Mouse (Mus musculus): ENCODE measurements around the gene Cd80. TPM values are rescaled to one million over a fixed set of nuclear protein-coding genes. Genes with fewer than 3 reads are reported as not detected.

The Cd80 gene
- 0.55 and 0.59 TPM in 2 replicates for polyA plus RNA-seq (2015; fragmentation: Nextera tagmentation; extraction: Ambion mirVana)

DNA sequence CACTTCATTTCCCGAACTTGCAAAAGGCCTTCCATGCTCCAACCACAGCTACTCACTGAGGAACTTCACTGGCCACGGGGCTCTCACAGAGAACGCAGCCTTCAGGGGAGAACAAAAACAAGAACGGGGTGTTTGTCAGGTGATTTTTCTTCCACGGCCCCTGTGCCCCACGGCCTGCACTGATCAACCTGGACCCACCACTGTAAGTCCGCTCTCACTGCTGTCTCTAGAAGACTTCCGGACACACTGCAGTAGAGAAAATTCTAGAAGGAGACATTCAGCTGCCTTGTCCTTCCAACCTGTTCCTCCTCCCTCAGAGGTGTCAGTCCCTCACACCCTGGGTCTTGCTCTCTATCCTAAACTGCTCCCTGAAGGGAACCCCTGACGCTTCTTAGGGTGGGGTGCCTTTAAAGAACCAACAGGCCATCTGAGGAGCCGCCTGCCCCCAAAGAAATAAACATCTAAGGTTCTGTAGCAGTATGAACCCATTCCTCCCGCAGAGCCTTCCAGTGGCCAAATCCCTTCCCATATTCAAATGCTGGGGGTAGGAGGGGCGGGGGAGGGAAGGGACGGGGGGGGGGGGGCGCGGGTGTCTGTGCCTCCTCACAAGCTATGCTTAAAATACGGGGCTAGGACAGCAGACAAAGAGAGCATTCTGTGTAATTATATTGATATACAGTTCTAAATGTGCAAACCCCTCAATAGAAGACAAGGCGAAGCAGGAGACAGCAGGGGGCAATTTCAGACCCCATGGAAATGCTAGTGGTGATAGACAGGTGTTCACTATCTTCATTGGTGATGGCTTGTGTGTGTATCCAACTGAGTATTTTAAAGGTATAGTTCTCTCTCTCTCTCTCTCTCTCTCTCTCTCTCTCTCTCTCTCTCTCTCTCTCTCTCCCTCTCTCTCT is at the start of gene Cd80:
Gene Cd80 (plus strand): TSS at position 51 of the 908 bp plus-strand sequence.
- no peak for ATAC-seq (replicated peaks)
- H3K9me3 ChIP-seq = no peaks in the 10 kb centered on the region
- H3K27ac ChIP-seq (replicated peaks) = no peak within 1 kb of the TSS
- no peak within 1 kb of the TSS for H3K9ac ChIP-seq (replicated peaks)
- no peaks in the 10 kb centered on the region for H3K36me3 ChIP-seq
- no peak within 1 kb of the TSS for H3K4me2 ChIP-seq (replicated peaks)
- WGBS = 73% methylated on average over 17 of the region's 17 CpGs
- H3K27me3 ChIP-seq = no peaks in the 10 kb centered on the region
- H3K4me3 ChIP-seq = no peak within 1 kb of the TSS
- H3K4me1 ChIP-seq = peaks cover 13% of the 10 kb centered on the region

DNA sequence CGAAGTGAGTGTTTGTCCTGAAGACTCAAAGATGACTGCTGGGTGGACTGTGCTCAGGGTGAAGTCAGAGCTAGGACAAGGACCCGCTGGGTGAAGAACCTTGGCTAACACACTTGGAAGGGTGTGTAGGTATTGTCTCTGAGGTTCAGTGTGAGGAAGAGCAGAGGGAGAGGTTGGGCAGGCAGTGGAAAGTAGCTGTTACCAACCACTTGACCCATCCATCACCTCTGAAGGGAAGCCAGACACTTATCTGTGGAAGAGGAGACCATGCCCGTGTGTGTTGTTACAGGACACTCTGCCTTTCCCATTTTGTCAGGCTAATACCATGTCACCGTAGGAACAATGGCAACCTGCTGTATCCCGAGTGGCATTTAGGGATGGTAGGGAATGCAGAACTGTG is 49.1 kb upstream of the Cd80 start:
- Histone ChIP-seq H3K9me3 (no peaks in the 10 kb centered on the region), H3K4me1 (no peaks in the 10 kb centered on the region), H3K27me3 (no peaks in the 10 kb centered on the region), H3K27ac (replicated peaks) (no peak overlapping the region), H3K4me2 (replicated peaks) (no peak overlapping the region), H3K4me3 (no peak overlapping the region), H3K36me3 (no peaks in the 10 kb centered on the region), H3K9ac (replicated peaks) (no peak overlapping the region)
- 81% methylated on average over 5 of the region's 5 CpGs for WGBS
- ATAC-seq (replicated peaks) = no peak

DNA sequence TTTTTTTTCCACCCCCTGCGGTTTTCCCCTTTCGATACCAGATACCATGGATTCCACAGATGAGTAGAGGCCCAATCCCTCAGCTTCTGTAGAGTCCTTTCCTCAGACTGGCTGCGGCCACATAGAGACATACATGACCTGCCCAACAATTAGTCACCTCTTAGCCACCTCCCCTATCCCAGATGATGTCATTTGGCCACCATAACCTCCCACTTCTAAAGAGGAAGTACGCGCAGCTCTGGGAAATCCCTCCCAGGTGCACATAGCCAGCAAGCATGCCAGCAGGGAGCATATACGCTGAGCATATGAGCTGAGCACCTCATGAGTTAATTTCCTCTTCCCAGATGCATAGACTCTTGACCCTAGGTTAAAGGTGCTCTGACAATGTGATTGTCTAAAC is 48.7 kb upstream of the Cd80 start:
- Histone ChIP-seq H3K4me3 (no peak overlapping the region), H3K9ac (replicated peaks) (no peak overlapping the region), H3K4me1 (no peaks in the 10 kb centered on the region), H3K36me3 (no peaks in the 10 kb centered on the region), H3K27me3 (no peaks in the 10 kb centered on the region), H3K9me3 (no peaks in the 10 kb centered on the region), H3K27ac (replicated peaks) (no peak overlapping the region), H3K4me2 (replicated peaks) (no peak overlapping the region)
- ATAC-seq (replicated peaks) = no peak
- WGBS = 90% methylated on average over 6 of the region's 6 CpGs

DNA sequence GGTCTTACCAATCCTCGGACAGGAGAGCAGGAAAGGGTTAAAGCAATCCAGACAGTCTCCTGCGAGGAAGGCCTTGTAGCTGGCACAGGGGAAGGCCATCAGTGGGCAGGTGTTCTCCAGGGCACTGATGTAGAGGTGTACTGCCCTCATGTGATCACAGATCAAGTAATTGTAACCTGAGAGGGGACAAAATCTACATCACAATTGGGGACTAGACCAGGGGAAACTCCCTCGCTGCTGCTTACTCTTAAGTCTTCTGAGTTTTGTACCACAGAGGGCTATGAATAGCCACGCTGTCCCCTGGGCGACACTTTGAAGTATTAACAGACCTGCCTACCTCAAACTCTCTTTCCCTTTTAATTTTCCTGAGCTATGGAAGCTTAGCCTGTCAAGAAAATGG is 47.8 kb upstream of the Cd80 start:
- Histone ChIP-seq H3K4me2 (replicated peaks) (no peak overlapping the region), H3K27me3 (no peaks in the 10 kb centered on the region), H3K4me3 (no peak overlapping the region), H3K36me3 (no peaks in the 10 kb centered on the region), H3K27ac (replicated peaks) (no peak overlapping the region), H3K9ac (replicated peaks) (no peak overlapping the region), H3K9me3 (no peaks in the 10 kb centered on the region), H3K4me1 (no peaks in the 10 kb centered on the region)
- WGBS = 34% methylated on average over 5 of the region's 5 CpGs
- no peak for ATAC-seq (replicated peaks)

GRCm38 (mm10) chr16:38408416-38408815 is 46.9 kb upstream of the Cd80 start:
- H3K36me3 ChIP-seq = no peaks in the 10 kb centered on the region
- H3K4me2 ChIP-seq (replicated peaks) = no peak overlapping the region
- no peak overlapping the region for H3K9ac ChIP-seq (replicated peaks)
- 96% methylated on average over 8 of the region's 8 CpGs for WGBS
- no peak for ATAC-seq (replicated peaks)
- no peak overlapping the region for H3K4me3 ChIP-seq
- H3K4me1 ChIP-seq = no peaks in the 10 kb centered on the region
- no peaks in the 10 kb centered on the region for H3K27me3 ChIP-seq
- no peak overlapping the region for H3K27ac ChIP-seq (replicated peaks)
- no peaks in the 10 kb centered on the region for H3K9me3 ChIP-seq

DNA sequence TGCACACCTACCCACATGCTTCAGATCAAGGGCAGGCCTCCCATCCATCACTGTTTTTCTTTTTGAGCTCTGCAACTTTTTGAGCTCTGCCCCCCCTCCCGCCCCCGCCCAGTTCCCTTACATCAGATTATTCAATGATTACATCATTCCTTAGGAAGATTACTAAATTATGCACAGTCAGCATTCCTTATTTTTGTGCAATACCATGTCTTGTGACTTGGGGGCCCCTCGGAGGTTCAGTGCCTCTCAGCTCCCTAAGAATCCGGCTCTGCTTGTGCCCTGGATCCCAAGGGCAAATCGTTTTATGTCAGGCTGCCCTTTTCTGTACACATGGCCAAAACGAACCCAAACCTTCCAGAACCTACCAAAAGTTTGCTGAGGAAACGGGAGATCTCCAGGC is 40.4 kb upstream of the Cd80 start:
- Histone ChIP-seq H3K36me3 (no peaks in the 10 kb centered on the region), H3K4me1 (no peaks in the 10 kb centered on the region), H3K27ac (replicated peaks) (no peak overlapping the region), H3K27me3 (no peaks in the 10 kb centered on the region), H3K4me3 (no peak overlapping the region), H3K9ac (replicated peaks) (no peak overlapping the region), H3K9me3 (no peaks in the 10 kb centered on the region), H3K4me2 (replicated peaks) (no peak overlapping the region)
- WGBS = 85% methylated on average over 7 of the region's 7 CpGs
- ATAC-seq (replicated peaks) = no peak

GRCm38 (mm10) chr16:38425374-38425773 is 30.0 kb upstream of the Cd80 start:
- H3K27ac ChIP-seq (replicated peaks) = no peak overlapping the region
- H3K4me2 ChIP-seq (replicated peaks) = no peak overlapping the region
- H3K4me1 ChIP-seq = no peaks in the 10 kb centered on the region
- 93% methylated on average over 2 of the region's 2 CpGs for WGBS
- no peaks in the 10 kb centered on the region for H3K36me3 ChIP-seq
- no peak for ATAC-seq (replicated peaks)
- no peak overlapping the region for H3K9ac ChIP-seq (replicated peaks)
- H3K4me3 ChIP-seq = no peak overlapping the region
- H3K27me3 ChIP-seq = no peaks in the 10 kb centered on the region
- H3K9me3 ChIP-seq = no peaks in the 10 kb centered on the region

GRCm38 (mm10) chr16:38425799-38426198 is 29.6 kb upstream of the Cd80 start:
- H3K27ac ChIP-seq (replicated peaks) = no peak overlapping the region
- WGBS = 84% methylated on average over 1 of the region's 1 CpGs
- no peaks in the 10 kb centered on the region for H3K36me3 ChIP-seq
- no peaks in the 10 kb centered on the region for H3K27me3 ChIP-seq
- H3K9ac ChIP-seq (replicated peaks) = no peak overlapping the region
- H3K4me3 ChIP-seq = no peak overlapping the region
- no peak overlapping the region for H3K4me2 ChIP-seq (replicated peaks)
- H3K4me1 ChIP-seq = no peaks in the 10 kb centered on the region
- ATAC-seq (replicated peaks) = no peak
- no peaks in the 10 kb centered on the region for H3K9me3 ChIP-seq

DNA sequence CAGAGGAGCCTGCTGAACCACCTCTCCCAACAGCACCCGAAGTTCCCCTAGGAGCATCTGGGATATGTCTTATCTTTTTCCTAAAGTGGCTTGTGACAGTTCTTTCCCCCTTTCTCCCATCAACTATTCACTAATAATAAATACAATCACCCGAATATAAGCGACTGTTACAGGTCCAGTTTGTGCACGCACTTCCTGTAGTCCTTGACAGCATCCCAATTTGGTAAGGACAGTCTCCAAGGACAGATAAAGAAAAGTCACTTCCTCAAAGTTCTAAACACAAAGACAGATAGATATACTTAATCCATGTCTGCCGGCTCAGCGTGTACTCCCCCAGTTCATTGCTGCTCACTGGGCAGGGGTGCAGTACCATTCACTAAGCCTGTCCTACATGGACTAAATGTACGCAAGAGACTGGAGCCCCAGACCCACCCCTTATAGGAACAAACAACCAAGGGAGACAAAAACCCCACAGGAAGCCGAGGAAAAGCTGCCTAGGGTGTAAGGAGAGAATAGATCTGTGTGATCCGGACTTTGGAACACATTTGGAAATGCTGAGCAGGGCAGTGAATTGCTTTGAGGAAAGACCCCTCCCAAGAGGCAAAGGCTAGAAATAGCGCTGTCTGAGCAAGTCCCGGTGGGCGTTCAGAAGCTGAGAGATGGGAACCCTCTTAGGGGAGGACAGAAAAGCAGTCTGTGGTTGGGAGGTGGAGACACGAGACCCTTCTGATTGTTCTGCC is 23.7 kb upstream of the Cd80 start:
- Histone ChIP-seq H3K4me3 (no peak overlapping the region), H3K9me3 (no peaks in the 10 kb centered on the region), H3K27me3 (no peaks in the 10 kb centered on the region), H3K4me2 (replicated peaks) (no peak overlapping the region), H3K9ac (replicated peaks) (no peak overlapping the region), H3K36me3 (no peaks in the 10 kb centered on the region), H3K4me1 (no peaks in the 10 kb centered on the region), H3K27ac (replicated peaks) (no peak overlapping the region)
- ATAC-seq (replicated peaks) = no peak
- 41% methylated on average over 13 of the region's 13 CpGs for WGBS

DNA sequence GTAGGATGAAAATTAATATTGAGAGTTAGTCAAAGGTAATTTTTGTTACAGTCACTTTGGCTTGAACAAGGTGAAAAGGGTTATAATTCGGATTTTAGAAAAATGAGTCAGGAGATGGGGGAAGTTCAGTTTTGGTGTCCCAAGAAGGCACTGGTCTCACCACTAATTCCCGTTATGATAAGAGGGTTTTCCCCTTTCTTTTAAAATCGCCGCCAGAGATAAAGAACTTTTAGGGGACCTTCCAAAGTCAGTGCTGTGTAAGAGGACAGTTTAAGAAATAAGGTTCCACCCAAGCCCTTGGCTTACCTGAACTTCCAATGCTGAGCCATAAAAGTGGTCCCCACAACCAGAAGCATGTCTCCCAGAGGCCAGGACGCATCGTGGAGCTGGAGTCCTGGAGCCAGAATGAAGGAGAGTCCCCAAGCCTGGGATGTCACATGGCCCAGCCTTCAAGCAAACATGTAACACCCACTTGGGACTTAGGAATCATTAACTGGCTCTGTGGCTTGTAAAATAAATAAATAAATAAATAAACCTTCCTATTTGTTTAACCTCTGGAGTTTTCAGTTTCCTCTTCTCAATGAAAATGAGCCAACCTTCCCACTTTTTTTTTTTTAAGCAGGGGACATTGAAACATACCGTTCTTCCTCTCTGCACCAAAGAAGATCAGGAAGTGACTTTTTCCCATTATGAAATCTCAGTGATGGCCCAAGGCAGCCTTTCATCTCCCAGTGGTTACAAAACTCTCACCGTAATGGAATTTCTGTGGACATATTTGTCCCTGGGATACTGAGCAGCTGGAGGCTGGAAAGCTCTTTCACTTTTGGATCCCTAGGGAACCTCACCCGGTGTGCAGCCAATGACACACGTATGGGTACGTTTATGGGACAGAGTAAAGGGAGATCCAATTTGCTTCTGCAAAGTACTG is 22.6 kb upstream of the Cd80 start, which contains the start of gene Pla1a:
Gene Pla1a (minus strand): TSS at position 648 of the 928 bp plus-strand sequence.
- Histone ChIP-seq H3K9ac (replicated peaks) (no peak within 1 kb of the TSS), H3K27ac (replicated peaks) (no peak within 1 kb of the TSS), H3K27me3 (no peaks in the 10 kb centered on the region), H3K36me3 (no peaks in the 10 kb centered on the region), H3K9me3 (no peaks in the 10 kb centered on the region), H3K4me2 (replicated peaks) (no peak within 1 kb of the TSS), H3K4me1 (no peaks in the 10 kb centered on the region), H3K4me3 (no peak within 1 kb of the TSS)
- ATAC-seq (replicated peaks) = no peak
- WGBS = 87% methylated on average over 11 of the region's 11 CpGs

GRCm38 (mm10) chr16:38433514-38433913 is 21.8 kb upstream of the Cd80 start:
- H3K36me3 ChIP-seq = no peaks in the 10 kb centered on the region
- no peaks in the 10 kb centered on the region for H3K4me1 ChIP-seq
- no peaks in the 10 kb centered on the region for H3K27me3 ChIP-seq
- H3K9me3 ChIP-seq = no peaks in the 10 kb centered on the region
- no peak overlapping the region for H3K9ac ChIP-seq (replicated peaks)
- no peak overlapping the region for H3K27ac ChIP-seq (replicated peaks)
- no peak overlapping the region for H3K4me3 ChIP-seq
- no peak overlapping the region for H3K4me2 ChIP-seq (replicated peaks)
- WGBS = 89% methylated on average over 8 of the region's 8 CpGs
- no peak for ATAC-seq (replicated peaks)

All from forebrain, embryonic 15.5 days (tissue).